Mouse (Mus musculus): ENCODE results near the gene Sh2b3. TPM values are rescaled to one million over a fixed set of nuclear protein-coding genes. Genes with fewer than 3 reads are reported as not detected.

Gene Sh2b3
- polyA plus RNA-seq, 1 experiment from 2014 or later = 22.9 TPM

- no peaks in the 10 kb centered on the region for H3K4me1 ChIP-seq (ENCODE audit: control insufficient read depth, insufficient read depth, low read length)
- no peak overlapping the region for H3K4me3 ChIP-seq (ENCODE audit: low read length)
- no peak for ATAC-seq (ENCODE audit: low FRiP score, low TSS enrichment)
- H3K36me3 ChIP-seq (ENCODE audit: control insufficient read depth, insufficient read depth, low read length) = peaks cover 51% of the 10 kb centered on the region
- H3K9me3 ChIP-seq (ENCODE audit: control insufficient read depth, low read length) = no peaks in the 10 kb centered on the region
- WGBS = 91% methylated on average over 7 of the region's 7 CpGs
- H3K27me3 ChIP-seq (ENCODE audit: control insufficient read depth, insufficient read depth, low read length) = no peaks in the 10 kb centered on the region
- no peak overlapping the region for H3K4me2 ChIP-seq (replicated peaks; ENCODE audit: low read depth, low read length)
- H3K27ac ChIP-seq (ENCODE audit: low read depth, low read length) = no peak overlapping the region
- no peak overlapping the region for H3K9ac ChIP-seq (ENCODE audit: low read depth, low read length)
Measured at GRCm38 (mm10) chr5:121769827-121770226, 67.6 kb downstream of the Sh2b3 start.

- Histone ChIP-seq H3K27me3 (ENCODE audit: control insufficient read depth, insufficient read depth, low read length) (no peaks in the 10 kb centered on the region), H3K4me3 (ENCODE audit: low read length) (no peak overlapping the region), H3K4me2 (replicated peaks; ENCODE audit: low read depth, low read length) (no peak overlapping the region), H3K9ac (ENCODE audit: low read depth, low read length) (no peak overlapping the region), H3K36me3 (ENCODE audit: control insufficient read depth, insufficient read depth, low read length) (peaks cover 35% of the 10 kb centered on the region), H3K4me1 (ENCODE audit: control insufficient read depth, insufficient read depth, low read length) (0 out of 2 replicates have a peak, but pooled peaks cover 2% of the 10 kb centered on the region), H3K9me3 (ENCODE audit: control insufficient read depth, low read length) (no peaks in the 10 kb centered on the region), H3K27ac (ENCODE audit: low read depth, low read length) (no peak overlapping the region)
- WGBS = 90% methylated on average over 2 of the region's 2 CpGs
- ATAC-seq (ENCODE audit: low FRiP score, low TSS enrichment) = no peak
Measured at GRCm38 (mm10) chr5:121767564-121767963, 69.9 kb downstream of the Sh2b3 start.

DNA sequence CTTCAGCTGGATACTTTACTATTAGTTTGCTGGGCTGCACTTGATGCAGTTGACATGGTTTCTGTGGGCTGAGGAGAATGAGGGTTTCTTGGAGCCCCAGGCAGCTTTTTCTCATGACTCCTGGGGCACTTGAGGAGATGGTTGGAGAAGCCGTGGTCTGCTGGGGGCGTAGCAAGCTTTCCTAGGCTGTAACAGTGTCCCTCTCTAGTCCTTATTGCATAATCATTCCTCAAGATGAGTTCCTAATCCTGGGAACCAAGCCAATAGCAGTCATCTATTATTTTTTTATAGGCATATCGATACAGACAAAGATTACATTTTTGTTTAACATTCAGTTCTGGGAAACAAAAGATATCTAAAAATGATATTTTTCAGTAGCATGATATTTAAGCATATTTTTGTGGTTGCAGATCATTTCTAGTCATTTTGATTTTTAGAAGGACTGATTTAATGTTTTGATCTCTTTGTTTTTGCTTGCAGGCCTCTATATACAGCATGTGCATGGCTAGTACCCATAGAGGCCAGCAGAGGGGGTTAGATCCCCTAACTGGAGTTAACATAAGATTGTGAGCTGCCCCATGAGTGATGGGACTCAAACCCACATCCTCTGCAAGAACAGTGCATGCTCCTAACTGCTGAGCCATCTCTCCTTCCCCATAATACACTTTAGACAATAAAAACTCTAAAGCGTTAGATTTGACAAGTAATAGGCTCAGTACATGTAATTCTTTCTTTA, 71.2 kb downstream of the Sh2b3 start:
- WGBS = 90% methylated on average over 4 of the region's 4 CpGs
- Histone ChIP-seq H3K27ac (ENCODE audit: low read depth, low read length) (no peak overlapping the region), H3K4me3 (ENCODE audit: low read length) (no peak overlapping the region), H3K9me3 (ENCODE audit: control insufficient read depth, low read length) (no peaks in the 10 kb centered on the region), H3K36me3 (ENCODE audit: control insufficient read depth, insufficient read depth, low read length) (peaks cover 22% of the 10 kb centered on the region; the same call in 1 of the 2 replicates), H3K4me1 (ENCODE audit: control insufficient read depth, insufficient read depth, low read length) (0 out of 2 replicates have a peak, but pooled peaks cover 2% of the 10 kb centered on the region), H3K27me3 (ENCODE audit: control insufficient read depth, insufficient read depth, low read length) (no peaks in the 10 kb centered on the region), H3K4me2 (replicated peaks; ENCODE audit: low read depth, low read length) (no peak overlapping the region), H3K9ac (ENCODE audit: low read depth, low read length) (no peak overlapping the region)
- no peak for ATAC-seq (ENCODE audit: low FRiP score, low TSS enrichment)

Small RNAs within 50 kb of the gene (microRNA-seq; reads per million reads assigned to microRNA genes)
- gene Mir7031 = 0.63 reads per million

Other genes with a start within 250 kb of the Sh2b3 start
- 78.8 and 101 TPM in 2 replicates for gene Aldh2, start 243.8 kb downstream of the Sh2b3 start, polyA plus RNA-seq (2014; fragmentation: Nextera tagmentation; extraction: Ambion mirVana)
- gene Acad12, start 218.7 kb downstream of the Sh2b3 start, polyA plus RNA-seq (2014; fragmentation: Nextera tagmentation; extraction: Ambion mirVana) = 2.2 and 2.4 TPM in 2 replicates
- 1.7 and 3.2 TPM in 2 replicates for gene Acad10, start 177.1 kb downstream of the Sh2b3 start, polyA plus RNA-seq (2014; fragmentation: Nextera tagmentation; extraction: Ambion mirVana)
- 20.5 and 35.2 TPM in 2 replicates for gene Brap, start 177.1 kb downstream of the Sh2b3 start, polyA plus RNA-seq (2014; fragmentation: Nextera tagmentation; extraction: Ambion mirVana)
- gene Atxn2, start 126.3 kb downstream of the Sh2b3 start, polyA plus RNA-seq (2014; fragmentation: Nextera tagmentation; extraction: Ambion mirVana) = 76.6 and 88.5 TPM in 2 replicates
- gene Pheta1, start 11.3 kb upstream of the Sh2b3 start, polyA plus RNA-seq (2014; fragmentation: Nextera tagmentation; extraction: Ambion mirVana) = 16.1 and 22.6 TPM in 2 replicates
- gene Cux2, start 212.5 kb upstream of the Sh2b3 start, polyA plus RNA-seq (2014; fragmentation: Nextera tagmentation; extraction: Ambion mirVana) = 12.9 and 15.1 TPM in 2 replicates

All from kidney, embryonic 14.5 days (tissue).